Mouse (Mus musculus) CH12.LX (cell line): ENCODE results near the gene Aldh1a2.

Source experiments
- CHD2 ChIP-seq: IDR thresholded peaks from 2 replicates; pipeline ENCODE4 v1.6.1; 2011; ENCODE audit warnings: low read length, improper control_type of control experiment
- CTCF ChIP-seq, 2 experiments: IDR thresholded peaks in 1 of 2; conservative IDR thresholded peaks in 1 of 2; 2 replicates each; pipeline ENCODE4 v1.5.1; 2011 to 2012; ENCODE audit warnings: low read depth in 2 of 2, low read length in 2 of 2, improper control_type of control experiment in 1 of 2, inconsistent platforms in 1 of 2, mild to moderate bottlenecking in 1 of 2, moderate library complexity in 1 of 2
- MAZ ChIP-seq: IDR thresholded peaks from 2 replicates; pipeline ENCODE4 v1.6.1; 2012; ENCODE audit warnings: low read depth, mild to moderate bottlenecking, inconsistent platforms, low read length, improper control_type of control experiment, moderate library complexity
- MEF2A ChIP-seq: IDR thresholded peaks from 2 replicates; pipeline ENCODE4 v1.6.1; 2014; ENCODE audit warnings: low read depth, mild to moderate bottlenecking, inconsistent platforms, low read length, improper control_type of control experiment, borderline replicate concordance
- NELFE ChIP-seq: IDR thresholded peaks from 2 replicates; pipeline ENCODE4 v1.6.1; 2011; ENCODE audit warnings: low read depth, low read length, improper control_type of control experiment
- POLR2A ChIP-seq: IDR thresholded peaks from 2 replicates; pipeline ENCODE4 v1.6.1; 2011; ENCODE audit warnings: low read depth, mild to moderate bottlenecking, improper control_type of control experiment, low read length
- POLR2AphosphoS2 ChIP-seq: IDR thresholded peaks from 2 replicates; pipeline ENCODE4 v1.6.1; 2011; ENCODE audit warnings: low read depth, low read length, improper control_type of control experiment
- TCF12 ChIP-seq: IDR thresholded peaks from 2 replicates; pipeline ENCODE4 v1.6.1; 2014; ENCODE audit warnings: low read depth, mild to moderate bottlenecking, inconsistent platforms, low read length, improper control_type of control experiment
- ZMIZ1 ChIP-seq: IDR thresholded peaks from 2 replicates; pipeline ENCODE4 v1.6.1; 2012; ENCODE audit warnings: low read depth, mild to moderate bottlenecking, inconsistent platforms, low read length, improper control_type of control experiment

DNA sequence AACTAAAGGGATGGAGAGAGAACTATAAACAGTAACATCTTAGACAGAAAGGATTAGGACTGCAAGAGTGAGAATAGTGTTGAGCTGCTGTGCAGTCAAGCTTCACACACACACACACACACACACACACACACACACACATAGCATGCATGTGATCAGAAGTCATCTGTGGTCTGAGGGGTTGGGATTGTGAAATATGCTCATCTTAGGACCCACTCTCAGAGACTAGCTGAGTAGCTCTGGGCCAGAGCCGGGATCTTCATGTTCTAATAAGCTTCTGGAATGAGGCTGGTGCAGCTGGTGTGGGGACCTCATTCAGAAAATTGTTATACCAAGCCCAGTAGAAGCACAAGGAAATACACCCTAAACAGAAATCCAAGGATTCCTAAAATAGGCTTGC is 75.1 kb downstream of the Aldh1a2 start:
- TF ChIP-seq NELFE (no peak), MAZ (no peak), CTCF (conservative IDR thresholded peaks at IDR 0.05 in 1 of 2, IDR thresholded peaks at IDR 0.05 in 1 of 2; ENCODE audit: low read depth in 2 of 2, low read length in 2 of 2) (no peak), POLR2AphosphoS2 (no peak), POLR2A (no peak), MEF2A (no peak), CHD2 (no peak), ZMIZ1 (no peak), TCF12 (no peak)
